Mouse (Mus musculus): ENCODE results near the gene Hoxa5.

Gene Hoxa5

GRCm38 (mm10) chr6:52239625-52240388 lies 35.4 kb upstream of the Hoxa5 start:
- DNase-seq = peak; percentile 57 to 60

DNA sequence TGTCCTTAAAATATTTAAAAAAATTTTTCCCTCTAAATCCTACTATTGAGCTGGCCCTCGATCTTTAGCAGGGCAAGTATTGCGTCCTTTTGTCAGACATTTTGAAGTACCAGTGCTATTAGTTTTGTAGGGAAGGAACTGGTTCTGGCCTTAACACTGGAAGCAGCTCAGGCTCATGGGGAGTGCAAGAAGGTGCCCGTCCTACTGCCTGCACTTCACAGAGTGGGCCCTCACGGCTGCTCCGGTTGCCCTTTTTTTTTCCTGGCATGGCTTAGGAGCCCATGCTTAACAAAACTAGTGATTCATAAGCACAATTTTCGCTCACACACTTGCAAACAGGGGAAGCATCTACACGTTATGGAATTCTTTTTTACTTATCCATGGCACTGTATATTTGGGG lies 34.6 kb upstream of the Hoxa5 start:
- peak in 1 of 2 experiments; percentile 48 for DNase-seq

DNA sequence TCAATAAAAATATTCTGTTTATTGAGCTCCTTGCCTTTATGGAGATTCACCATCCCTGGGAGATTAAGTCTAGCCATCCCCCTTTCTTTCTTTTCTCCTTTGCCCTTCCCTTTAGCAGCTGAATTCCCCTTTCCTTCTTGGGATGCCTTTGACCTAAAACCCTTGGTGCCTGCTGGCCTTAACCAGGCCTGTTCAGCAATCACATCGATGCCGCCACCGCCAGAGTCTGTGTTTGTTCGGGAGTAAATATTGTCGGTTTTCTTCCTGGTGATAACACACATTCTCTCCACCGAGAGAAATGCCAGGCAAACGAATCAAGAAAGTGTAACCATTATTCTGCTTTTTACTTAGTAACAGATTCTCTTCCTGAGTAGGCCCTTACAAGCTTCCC lies 33.8 kb upstream of the Hoxa5 start:
- DNase-seq = peak; percentile 42 to 54

DNA sequence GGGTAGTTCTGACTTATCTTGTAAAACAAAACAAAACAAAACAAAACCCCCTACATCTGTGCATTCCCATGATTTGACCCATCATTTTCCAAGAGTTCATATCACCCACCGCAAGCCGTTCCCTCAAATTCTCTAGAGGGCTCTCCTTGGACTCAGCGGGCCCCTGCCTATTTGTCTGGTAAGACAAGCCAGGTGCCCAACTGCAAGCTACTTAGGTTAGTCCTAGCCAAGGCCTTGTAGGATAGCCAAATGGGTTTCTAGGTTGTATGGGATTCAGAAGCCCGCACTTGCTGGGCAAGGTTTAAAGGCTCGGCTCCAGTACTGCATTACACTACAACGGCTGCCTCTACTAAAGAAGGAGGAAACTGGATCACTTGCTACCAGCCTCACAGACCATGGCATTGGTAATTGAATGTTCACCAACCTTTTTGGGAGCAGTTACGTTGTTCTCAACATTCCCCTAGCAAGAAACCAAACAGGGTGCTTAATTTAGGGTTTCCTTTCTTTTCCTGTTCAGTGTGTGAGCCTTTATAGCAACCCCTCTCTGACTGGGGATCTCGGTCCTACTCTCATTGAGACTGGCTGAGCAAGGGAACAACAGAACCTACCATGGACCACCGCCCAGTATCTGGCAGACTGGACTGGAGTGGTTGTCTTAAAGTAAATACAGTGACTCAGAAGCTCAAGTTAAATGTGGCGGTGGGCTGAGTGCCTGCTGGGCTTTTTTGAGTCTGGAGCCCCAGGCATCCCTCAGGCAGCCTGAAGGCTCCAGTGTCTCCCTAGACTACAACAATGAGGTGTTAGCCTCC lies 33.2 kb upstream of the Hoxa5 start:
- peak in 1 of 2 experiments; percentile 39 for DNase-seq

DNA sequence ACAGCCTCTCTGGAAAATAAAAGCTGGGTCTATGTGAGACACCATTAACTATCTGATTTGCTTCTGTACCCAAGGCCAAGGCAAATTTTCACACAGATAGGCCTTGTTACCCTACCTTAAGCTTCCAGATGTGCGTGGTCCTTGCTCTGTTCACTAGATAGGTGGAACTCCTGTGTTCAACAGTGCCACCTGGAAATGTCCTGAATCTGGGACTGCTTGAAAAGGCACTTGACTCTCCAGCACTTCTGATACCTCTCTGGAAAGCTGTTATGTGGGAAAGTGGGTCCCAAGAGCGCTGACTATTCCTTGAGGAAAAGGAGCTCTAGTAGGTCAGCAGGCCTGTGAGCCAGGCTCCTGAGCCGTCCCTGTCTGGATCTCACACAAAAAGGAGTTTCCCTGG lies 32.4 kb upstream of the Hoxa5 start:
- peak in 1 of 2 experiments; percentile 39 for DNase-seq

GRCm38 (mm10) chr6:52235866-52236265 lies 31.5 kb upstream of the Hoxa5 start:
- DNase-seq = peak in 1 of 2 experiments; percentile 33

GRCm38 (mm10) chr6:52235267-52235666 lies 30.9 kb upstream of the Hoxa5 start:
- DNase-seq = peak in 1 of 2 experiments; percentile 55

DNA sequence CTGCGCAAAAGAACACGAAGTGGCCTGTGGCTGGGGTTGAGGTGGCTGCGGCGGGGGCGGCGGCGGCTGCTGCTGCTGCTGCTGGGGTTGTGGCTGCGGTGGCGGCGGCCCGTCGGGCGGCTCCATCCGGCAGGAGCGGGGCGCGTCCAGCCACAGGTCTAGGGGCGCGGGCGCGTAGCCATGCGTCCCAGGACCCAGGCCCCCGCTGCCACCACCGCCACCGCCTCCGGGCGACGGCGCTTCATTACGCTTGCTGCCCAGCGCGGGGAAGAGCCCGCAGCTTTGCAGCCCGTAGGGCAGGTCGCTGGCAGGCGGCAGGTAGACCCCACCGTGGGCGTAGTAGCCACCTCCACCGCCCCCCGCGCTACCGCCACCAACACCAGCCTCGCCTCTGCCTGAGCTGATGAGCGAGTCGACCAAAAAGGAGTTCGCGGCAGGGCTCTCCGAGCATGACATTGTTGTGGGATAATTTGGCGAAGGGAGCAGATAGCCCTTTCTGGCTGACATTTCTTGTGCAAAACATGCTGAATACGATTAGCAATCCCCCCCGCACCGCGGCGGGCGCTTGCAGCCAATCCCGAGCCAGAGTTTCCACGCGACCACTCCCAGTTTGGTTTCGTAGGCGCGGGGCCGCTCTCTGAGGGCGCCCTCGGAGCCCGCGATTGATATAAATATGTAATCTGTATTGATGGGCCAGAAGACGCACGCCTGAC lies 30.2 kb upstream of the Hoxa5 start:
- peak; percentile 81 to 89 for DNase-seq

DNA sequence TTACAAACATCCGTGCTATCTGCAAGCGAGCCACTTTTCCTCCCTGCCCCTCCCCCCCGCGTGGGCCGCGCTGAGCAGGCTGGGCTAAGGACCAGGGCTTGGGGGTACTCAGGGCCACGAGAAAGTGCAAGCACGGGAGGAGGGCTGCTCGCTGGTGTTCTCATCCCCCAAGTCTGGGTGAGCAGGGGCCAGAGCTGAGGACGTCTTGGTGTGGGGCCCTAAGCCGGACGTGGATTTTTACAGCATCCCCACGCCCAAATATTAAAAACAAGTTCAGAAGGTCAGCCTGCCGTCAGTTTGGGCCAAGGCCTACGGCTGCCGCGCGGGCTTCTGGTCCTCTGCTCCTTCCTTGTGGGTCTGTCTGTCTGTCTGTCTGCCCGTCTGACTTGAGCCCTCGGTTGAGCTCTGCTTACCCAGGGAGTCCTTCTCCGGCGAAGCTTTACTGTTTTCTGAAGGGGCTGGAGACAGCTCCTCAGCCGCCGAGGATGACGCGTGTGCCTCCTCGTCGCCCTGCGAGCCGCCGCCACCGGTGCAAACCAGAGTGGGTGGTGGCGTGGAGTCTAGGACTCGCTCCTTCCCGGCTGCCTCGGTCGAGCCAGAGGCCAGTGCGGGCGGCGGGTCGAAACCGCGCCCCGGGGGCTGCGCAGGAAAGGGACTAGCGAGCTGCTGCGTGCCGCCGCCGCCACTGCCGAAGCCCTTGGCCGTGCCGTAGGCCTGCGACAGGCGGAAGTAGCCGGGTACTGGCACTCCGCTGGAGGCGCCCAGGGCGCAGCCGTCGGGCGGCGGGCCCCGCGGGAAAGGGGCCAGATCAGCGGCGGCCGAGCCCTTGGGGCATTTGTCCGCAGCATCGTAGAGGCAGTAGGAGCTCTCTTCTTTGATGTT lies 29.4 kb upstream of the Hoxa5 start:
- peak; percentile 92 to 95 for DNase-seq

GRCm38 (mm10) chr6:52232984-52233545 lies 28.7 kb upstream of the Hoxa5 start:
- DNase-seq = peak in 1 of 2 experiments; percentile 83

DNA sequence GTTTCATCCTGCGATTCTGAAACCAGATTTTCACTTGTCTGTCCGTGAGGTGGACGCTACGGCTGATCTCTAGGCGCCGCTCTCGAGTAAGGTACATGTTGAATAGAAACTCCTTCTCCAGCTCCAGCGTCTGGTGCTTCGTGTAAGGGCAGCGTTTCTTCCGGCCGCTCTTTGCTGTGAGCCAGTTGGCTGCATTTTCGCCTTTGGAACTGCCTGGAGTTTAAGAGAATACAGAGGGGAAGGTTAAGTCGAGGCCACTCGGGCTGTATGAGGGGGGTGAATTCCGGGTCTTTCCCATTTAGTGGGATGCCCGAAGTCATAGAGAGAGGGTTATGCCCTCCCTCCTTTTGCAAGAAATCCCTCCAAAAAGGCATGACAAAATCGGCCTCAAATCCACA lies 28.2 kb upstream of the Hoxa5 start:
- peak; percentile 80 to 86 for DNase-seq

- DNase-seq = peak; percentile 72 to 85
These were observed 27.6 kb upstream of the Hoxa5 start for GRCm38 (mm10) chr6:52231885-52232567.

DNA sequence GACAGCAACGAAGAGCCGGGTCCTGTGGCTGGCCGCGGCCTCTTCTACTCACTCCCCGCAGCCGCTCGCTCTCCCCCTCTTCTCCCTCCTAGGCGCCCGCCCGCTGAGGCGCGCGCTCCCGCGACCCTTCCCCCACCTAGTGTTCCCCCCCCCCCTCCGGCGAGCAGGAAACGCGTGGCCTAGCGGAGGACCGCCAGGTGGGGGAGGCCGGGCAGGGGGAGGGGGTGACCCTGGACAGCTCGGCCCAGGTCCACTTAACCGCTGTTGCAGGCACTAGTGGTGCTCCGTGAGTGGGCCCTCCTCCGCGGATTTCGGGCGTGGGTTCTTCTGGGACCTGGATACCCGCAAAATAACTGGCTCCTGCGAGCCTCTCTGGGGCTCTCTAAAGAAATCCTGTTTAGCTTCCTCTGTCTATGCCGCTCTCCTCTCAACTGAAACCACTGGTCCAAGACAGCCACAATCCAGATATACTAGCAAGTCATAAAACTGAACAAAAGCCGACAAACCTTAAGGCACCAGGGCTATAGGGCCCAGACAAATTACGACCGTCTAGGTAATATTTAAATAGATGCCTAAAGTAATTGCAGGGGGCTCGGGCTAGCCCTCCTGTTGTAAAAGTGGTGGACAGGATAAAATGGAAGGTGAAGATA lies 26.3 kb upstream of the Hoxa5 start, which contains the start of gene Hoxa9:
Gene Hoxa9, minus strand, starts transcription at position 574 of the 650 bp plus-strand sequence.
- DNase-seq = peak; percentile 71 to 91

- DNase-seq = peak; percentile 82 to 93
These were observed 25.4 kb upstream of the Hoxa5 start for GRCm38 (mm10) chr6:52229558-52230416.

- DNase-seq = peak; percentile 73 to 82
These were observed 24.4 kb upstream of the Hoxa5 start for GRCm38 (mm10) chr6:52228475-52229465.

DNA sequence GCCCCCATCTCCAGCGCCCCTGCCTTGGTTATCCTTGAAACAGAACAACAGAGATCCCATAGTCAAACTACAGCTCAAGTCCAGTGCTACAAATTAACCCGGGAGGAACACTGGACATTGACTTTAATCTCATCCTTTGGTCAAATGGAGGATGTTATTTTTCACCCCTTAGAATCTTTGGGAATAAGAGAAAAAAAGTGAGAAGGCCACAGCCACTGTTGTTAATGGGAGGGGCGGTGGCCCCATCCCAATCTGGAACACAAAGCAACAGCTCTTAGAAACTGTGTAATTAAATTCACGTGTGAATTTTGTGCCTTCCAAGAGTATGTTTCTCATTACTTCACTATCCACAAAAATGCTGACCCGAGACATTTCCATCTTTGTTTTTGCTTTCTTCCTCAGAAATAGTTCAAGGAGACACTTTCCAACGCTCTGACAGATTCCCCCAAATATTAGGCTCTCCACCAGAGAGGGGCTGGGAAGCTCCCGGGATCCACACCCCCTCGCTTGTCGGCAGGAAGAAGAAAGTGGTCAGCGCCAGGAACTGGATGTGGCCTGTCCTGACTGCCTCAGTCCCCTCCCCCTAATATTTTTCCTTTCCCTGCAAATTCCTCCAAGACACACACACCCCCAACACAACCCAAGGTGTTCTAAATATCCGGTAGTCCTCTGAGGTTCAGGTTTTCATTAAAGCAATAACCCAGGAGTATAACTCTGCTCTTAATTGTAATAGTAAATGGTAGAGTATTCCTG lies 23.3 kb upstream of the Hoxa5 start:
- peak; percentile 58 to 82 for DNase-seq

- peak; percentile 41 to 80 for DNase-seq
These were observed 22.3 kb upstream of the Hoxa5 start for GRCm38 (mm10) chr6:52226569-52227257.
